Mouse (Mus musculus): ENCODE data around the gene Apom.

The Apom gene

GRCm38 (mm10) chr17:35101161-35101560 is 30.7 kb downstream of the Apom start:
- in situ Hi-C loops (cut with MboI; ENCODE audit: low sequenced_read_pairs): no loop called here

DNA sequence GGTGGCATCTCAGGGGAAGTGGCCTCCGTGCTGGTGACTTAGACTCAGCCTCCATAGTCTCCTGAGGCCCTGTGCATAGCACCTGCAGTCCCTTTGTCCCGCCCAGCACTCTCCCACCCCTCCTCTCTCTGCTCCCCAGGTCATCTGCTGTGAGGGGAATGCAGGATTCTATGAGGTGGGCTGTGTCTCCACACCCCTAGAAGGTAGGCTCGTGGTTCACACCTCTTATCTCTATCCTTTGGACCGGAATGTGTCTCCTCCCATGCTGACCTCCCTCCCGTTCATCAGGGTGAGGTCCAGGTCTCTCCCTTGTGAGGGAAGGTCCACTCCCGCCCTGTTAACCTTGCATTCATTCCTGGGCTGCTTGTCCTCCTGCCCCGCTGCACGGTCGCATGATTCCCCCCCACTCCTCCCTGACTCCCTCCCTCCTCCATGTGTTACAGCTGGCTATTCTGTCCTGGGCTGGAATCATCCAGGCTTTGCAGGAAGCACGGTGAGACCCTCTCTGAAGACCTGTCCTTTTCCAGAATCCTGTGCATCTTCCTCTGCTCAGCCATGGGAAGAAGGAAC is 31.6 kb downstream of the Apom start:
- in situ Hi-C loops (cut with MboI; ENCODE audit: low sequenced_read_pairs): no loop called here

DNA sequence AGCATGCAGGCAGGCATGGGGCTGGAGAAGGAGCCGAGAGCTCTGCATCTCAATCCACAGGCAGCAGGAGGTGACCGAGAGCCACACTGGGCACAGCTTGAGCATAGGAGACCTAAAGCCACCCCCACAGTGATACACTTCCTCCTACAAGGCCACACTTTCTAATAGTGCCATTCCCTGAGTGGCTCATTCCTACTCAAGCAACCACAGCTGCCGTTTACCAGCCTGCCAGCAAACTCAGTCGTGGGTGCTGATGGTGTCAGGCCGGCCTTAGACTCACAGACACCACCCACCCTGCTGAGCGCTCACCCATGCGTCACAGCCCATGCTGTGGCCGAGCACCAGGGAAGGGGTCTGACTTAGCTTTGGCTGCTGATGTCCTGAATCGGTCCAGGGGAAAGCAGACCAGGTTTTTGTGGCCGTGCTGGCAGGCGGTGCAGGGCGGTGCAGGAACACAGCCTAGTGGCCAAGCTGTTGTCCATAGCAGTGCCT is 34.6 kb downstream of the Apom start:
- in situ Hi-C loops (cut with MboI; ENCODE audit: low sequenced_read_pairs): no loop called here

DNA sequence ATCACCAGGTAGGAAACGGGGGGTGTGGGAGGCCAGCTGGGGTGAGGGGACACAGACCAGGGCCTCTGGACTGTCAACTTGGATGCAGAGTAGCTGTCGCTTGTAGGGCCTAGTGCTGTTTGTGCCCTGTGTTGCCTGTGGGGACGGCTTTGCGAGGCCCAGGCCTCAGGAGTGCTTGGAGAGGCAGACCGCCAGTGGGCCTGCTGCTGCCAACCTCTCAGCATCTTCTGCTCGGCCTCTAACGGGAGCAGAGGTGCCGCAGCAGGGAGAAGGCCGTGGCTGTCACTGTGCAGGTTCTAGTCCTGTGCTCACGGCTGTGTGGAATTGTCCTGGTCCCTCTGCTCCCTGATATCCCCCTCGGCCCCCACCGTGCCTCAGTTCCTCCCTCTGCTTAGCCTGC is 35.3 kb downstream of the Apom start:
- in situ Hi-C loops (cut with MboI; ENCODE audit: low sequenced_read_pairs): no loop called here

GRCm38 (mm10) chr17:35094475-35095365 is 37.1 kb downstream of the Apom start:
- in situ Hi-C loops (cut with MboI; ENCODE audit: low sequenced_read_pairs): no loop called here

GRCm38 (mm10) chr17:35092403-35093198 is 39.2 kb downstream of the Apom start:
- in situ Hi-C loops (cut with MboI; ENCODE audit: low sequenced_read_pairs): no loop called here

- in situ Hi-C loops (cut with MboI; ENCODE audit: low sequenced_read_pairs): no loop called here
These were observed 41.5 kb downstream of the Apom start for GRCm38 (mm10) chr17:35090166-35090932.

DNA sequence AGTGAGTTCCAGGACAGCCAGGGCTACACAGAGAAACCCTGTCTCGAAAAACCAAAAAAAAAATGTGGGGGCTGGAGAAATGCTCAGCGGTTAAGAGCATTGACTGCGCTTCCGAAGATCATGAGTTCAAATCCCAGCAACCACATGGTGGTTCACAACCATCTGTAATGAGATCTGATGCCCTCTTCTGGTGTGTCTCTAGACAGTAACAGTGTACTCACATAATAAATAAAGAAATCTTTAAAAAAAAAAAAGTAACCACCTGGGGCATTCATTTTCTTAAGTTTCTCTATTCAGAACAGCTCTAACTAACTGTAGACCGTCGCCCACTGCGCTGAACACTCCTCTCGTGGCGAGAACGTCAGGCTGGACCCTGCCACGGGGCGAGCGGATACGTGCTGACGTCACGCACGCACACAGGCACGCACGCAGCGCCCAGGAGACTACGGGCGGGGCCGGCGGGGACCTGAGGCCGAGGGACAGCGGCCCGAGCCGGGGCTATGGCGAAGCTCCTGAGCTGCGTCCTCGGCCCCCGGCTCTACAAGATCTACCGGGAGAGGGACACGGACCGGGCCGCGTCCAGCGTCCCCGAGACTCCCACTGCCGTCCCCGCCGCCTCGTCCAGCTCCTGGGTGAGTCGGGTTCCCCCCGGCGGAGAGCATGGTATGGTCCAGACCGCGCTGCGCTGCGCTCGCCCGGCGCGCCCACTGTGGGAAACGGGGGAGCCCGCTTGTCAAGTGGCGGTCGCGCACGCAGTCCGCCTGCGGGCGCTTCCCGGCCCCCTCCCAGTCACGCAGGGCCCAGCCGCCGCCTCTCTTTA is 42.8 kb downstream of the Apom start, which contains the start of gene Abhd16a:
TSS of gene Abhd16a (plus strand) at position 439 of the 820 bp plus-strand sequence.
- in situ Hi-C loops (cut with MboI; ENCODE audit: low sequenced_read_pairs): no loop called here

DNA sequence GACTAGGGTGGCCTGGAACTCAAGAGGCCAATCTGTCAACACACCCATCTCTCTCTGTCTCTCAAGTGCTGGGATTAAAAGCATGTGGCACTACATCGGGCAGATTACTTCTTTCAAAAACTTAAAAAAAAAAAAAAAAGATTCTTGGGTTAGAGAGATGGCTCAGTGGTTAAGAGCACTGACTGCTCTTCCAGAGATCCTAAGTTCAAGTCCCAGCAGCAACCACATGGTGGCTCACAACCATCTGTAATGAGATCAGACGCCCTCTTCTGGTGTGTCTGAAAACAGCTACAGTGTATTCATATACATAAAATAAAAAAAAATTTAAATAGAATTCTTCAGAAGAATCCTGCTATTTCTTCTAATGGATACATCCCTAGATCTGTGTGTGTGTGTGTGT is 43.7 kb downstream of the Apom start:
- in situ Hi-C loops (cut with MboI; ENCODE audit: low sequenced_read_pairs): no loop called here

DNA sequence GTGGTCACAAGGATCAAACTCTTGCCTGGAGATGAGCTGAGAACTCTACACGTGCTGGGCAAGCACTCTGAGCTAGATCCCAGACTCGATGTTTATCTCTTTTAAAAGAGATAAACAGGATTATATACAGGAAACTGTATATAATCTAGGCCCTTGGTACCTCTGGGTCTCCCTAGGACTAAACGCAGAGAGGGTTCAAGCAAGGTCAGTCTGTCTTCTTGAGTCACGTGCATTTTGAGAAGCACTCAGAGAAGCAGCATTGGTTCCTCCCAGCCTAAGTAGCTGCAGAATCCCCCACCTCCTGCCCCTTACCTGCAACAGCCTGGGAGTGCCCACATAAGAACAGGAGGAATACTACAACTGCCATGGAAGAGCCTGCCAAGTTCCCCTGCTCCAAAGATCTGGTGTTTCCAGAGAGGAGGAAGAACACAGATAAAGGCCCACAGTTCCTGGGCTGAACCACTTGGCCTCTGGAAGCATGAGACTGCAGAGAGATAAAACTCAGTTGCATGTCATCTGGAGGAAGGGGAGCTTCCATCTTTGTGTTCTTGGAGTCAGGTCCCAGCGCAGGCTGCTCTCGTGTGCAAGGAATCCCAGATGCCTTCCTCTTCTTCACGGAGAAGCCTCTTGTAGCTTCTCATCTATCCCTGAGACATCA is 46.5 kb downstream of the Apom start, which contains the start of gene Ly6g6f:
TSS of gene Ly6g6f (minus strand) at position 403 of the 658 bp plus-strand sequence.
- in situ Hi-C loops (cut with MboI; ENCODE audit: low sequenced_read_pairs): no loop called here

- in situ Hi-C loops (cut with MboI; ENCODE audit: low sequenced_read_pairs): no loop called here
These were observed 47.8 kb downstream of the Apom start for GRCm38 (mm10) chr17:35083929-35084497.

- in situ Hi-C loops (cut with MboI; ENCODE audit: low sequenced_read_pairs): no loop called here
These were observed 48.8 kb downstream of the Apom start for GRCm38 (mm10) chr17:35082841-35083576.

DNA sequence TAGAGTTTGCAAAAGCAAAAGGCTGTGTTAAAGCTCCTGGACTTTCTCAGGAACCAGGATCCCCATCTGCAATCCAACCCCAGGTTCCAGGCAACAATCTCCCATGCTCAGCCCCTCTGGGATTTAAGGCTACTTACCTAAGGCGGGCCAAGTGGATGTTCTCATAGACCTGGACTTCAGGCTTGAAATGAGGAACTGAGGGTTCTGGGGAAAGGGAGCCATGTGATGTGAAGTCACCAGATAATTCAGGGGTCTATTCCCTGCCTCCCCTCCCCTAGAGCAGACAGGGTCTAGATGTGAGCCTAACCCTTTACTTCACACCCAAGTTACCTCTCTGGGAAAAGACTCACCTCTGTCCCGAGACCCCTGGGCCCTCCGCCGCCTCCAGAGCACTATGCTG is 51.1 kb downstream of the Apom start:
- in situ Hi-C loops (cut with MboI; ENCODE audit: low sequenced_read_pairs): no loop called here

DNA sequence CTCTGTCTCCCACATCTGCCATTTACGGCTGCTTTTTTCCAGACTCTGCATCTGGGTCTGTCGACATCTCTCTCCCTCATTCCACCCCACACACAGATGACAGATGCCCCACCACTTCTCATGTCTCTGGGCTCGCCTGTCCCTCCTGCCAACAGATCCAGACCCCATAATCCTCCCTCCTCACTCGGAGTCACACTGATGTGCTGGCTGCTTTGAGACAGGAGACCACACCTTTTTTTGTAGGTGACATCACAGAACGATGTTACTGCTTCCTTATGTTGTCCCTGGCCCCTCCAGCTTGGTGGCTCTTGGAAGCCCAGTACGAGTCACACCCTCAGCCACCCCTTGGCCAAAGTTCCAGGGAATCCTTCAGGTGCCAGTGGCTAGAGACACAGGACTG is 51.6 kb downstream of the Apom start:
- in situ Hi-C loops (cut with MboI; ENCODE audit: low sequenced_read_pairs): no loop called here

DNA sequence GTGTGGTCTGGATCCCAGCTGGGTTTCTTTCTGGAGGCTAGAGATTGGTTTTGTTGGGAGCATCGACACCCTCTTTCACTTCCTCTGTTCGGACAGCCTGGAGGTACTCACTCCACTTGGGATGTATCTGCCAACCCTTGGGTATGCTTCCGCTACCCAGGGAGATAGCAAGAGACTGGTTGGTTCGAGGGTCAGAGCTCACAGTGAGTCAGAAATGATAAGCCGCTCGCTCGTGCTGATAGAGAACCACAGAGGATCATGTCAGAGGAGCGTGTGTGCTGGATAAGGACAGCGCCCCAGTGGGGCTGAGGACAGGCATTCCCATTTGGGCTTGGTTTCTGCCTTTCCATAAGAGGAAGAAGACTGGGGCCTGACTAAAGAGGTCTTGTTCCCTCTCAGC is 52.1 kb downstream of the Apom start:
- in situ Hi-C loops (cut with MboI; ENCODE audit: low sequenced_read_pairs): no loop called here
